Mouse (Mus musculus) frontal cortex, postnatal 36 days (tissue): ENCODE data around the gene Gm20814.
"Not testable (repeated sequence)": the region's sequence is repeated elsewhere in the genome, so short reads cannot be mapped to it uniquely, and the experiment has no call there.

Source experiments
- DNase-seq, 2 experiments: peaks; one replicate each; pipeline ENCODE4 v3.0.0; 2022; ENCODE audit warnings: low spot score in 2 of 2

The Gm20814 gene

DNA sequence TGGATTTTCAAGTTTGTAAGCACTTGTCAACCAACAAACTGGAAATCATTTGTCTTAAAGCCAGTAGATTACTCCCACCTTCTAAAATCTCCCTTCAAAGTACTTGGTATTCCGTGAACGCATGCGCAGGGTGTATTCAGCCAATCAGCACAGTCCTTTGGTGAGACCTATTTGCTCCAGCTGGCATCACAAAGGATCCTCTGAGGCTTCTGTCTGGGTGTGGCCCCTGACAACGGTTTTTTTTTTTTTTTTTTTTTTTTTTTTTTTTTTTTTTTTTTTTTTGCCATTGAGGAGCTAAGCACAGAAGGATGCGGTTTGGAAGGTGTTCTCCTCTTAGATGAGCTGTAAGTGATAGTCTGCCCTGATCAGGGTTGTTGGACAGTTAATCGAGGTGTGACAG lies at the start of gene Gm20814:
Gene Gm20814, plus strand, starts transcription at position 301 of the 400 bp plus-strand sequence.
- not testable (repeated sequence) for DNase-seq
